Mouse (Mus musculus): Measurements from ENCODE around the gene Map3k7. TPM values are rescaled to one million over a fixed set of nuclear protein-coding genes. Genes with fewer than 3 reads are reported as not detected.

Map3k7 gene
- polyA plus RNA-seq (2015; fragmentation: Nextera tagmentation; extraction: Ambion mirVana) = 11.6 and 13.5 TPM in 2 replicates

GRCm38 (mm10) chr4:31963354-31964193, at the start of gene Map3k7:
Gene Map3k7 (plus strand): TSS chr4:31964097.

All from spleen, postnatal 0 days (tissue).